Mouse (Mus musculus): ENCODE measurements around the gene Kat2b.
"Not testable (repeated sequence)": the region's sequence is repeated elsewhere in the genome, so short reads cannot be mapped to it uniquely, and the experiment has no call there.

Kat2b gene

GRCm38 (mm10) chr17:53570361-53570875 lies 3.8 kb downstream of the Kat2b start:
- no peak for DNase-seq

- DNase-seq: not testable (repeated sequence)
These were observed 4.3 kb downstream of the Kat2b start for GRCm38 (mm10) chr17:53570932-53571331.

- no peak for DNase-seq
These were observed 6.4 kb downstream of the Kat2b start for GRCm38 (mm10) chr17:53573019-53573556.

- DNase-seq: no peak
These were observed 10.5 kb downstream of the Kat2b start for GRCm38 (mm10) chr17:53577151-53577550.

- DNase-seq: no peak
These were observed 11.1 kb downstream of the Kat2b start for GRCm38 (mm10) chr17:53577754-53578153.

- no peak for DNase-seq
These were observed 11.6 kb downstream of the Kat2b start for GRCm38 (mm10) chr17:53578249-53578648.

GRCm38 (mm10) chr17:53578776-53579175 lies 12.1 kb downstream of the Kat2b start:
- DNase-seq: peak; percentile 93 to 95

GRCm38 (mm10) chr17:53579612-53580011 lies 13.0 kb downstream of the Kat2b start:
- DNase-seq: peak in 1 of 2 experiments; percentile 32

GRCm38 (mm10) chr17:53580237-53580636 lies 13.6 kb downstream of the Kat2b start:
- DNase-seq: peak; percentile 40 to 60

GRCm38 (mm10) chr17:53582026-53582585 lies 15.4 kb downstream of the Kat2b start:
- no peak for DNase-seq

GRCm38 (mm10) chr17:53582805-53583204 lies 16.1 kb downstream of the Kat2b start:
- DNase-seq: no peak

- peak; percentile 13 to 16 for DNase-seq
These were observed 17.4 kb downstream of the Kat2b start for GRCm38 (mm10) chr17:53583846-53584579.

GRCm38 (mm10) chr17:53587074-53587851 lies 20.6 kb downstream of the Kat2b start:
- DNase-seq: peak; percentile 83 to 86

GRCm38 (mm10) chr17:53588097-53588855 lies 21.6 kb downstream of the Kat2b start:
- no peak for DNase-seq

GRCm38 (mm10) chr17:53590110-53590509 lies 23.4 kb downstream of the Kat2b start:
- no peak for DNase-seq

- DNase-seq: no peak
These were observed 25.2 kb downstream of the Kat2b start for GRCm38 (mm10) chr17:53591910-53592309.

GRCm38 (mm10) chr17:53594590-53594989 lies 27.9 kb downstream of the Kat2b start:
- no peak for DNase-seq

- DNase-seq: peak in 1 of 2 experiments; percentile 16
These were observed 28.9 kb downstream of the Kat2b start for GRCm38 (mm10) chr17:53595527-53595926.

- DNase-seq: peak; percentile 72 to 76
These were observed 29.7 kb downstream of the Kat2b start for GRCm38 (mm10) chr17:53596314-53596882.

- no peak for DNase-seq
These were observed 30.5 kb downstream of the Kat2b start for GRCm38 (mm10) chr17:53596941-53597790.

- no peak for DNase-seq
These were observed 31.9 kb downstream of the Kat2b start for GRCm38 (mm10) chr17:53598571-53598970.

Data from cerebellum, postnatal 14 days (tissue).